Mouse (Mus musculus) cerebellum, adult 11-12 months (tissue): ENCODE measurements at regions not wholly inside any gene's neighbourhood (a gene's known extent, or its start where the extent isn't known, plus 50 kb on each side); places are given as distances from the start of the nearest gene placed in this dataset.

Experiments
- DNase-seq: peaks from one replicate; pipeline ENCODE4 v3.0.0; 2022

GRCm38 (mm10) chr7:35948794-35949193, 146.0 kb upstream of the Zfp507 start:
- no peak for DNase-seq

- no peak for DNase-seq
These were observed 145.6 kb upstream of the Zfp507 start for GRCm38 (mm10) chr7:35948389-35948788.

- no peak for DNase-seq
These were observed 138.3 kb upstream of the Zfp507 start for GRCm38 (mm10) chr7:35941086-35941485.

- no peak for DNase-seq
These were observed 135.5 kb upstream of the Zfp507 start for GRCm38 (mm10) chr7:35938123-35938869.

- no peak for DNase-seq
These were observed 123.9 kb upstream of the Zfp507 start for GRCm38 (mm10) chr7:35926749-35927148.

GRCm38 (mm10) chr7:35922582-35922981, 119.8 kb upstream of the Zfp507 start:
- DNase-seq: no peak

- DNase-seq: no peak
These were observed 118.1 kb upstream of the Zfp507 start for GRCm38 (mm10) chr7:35920884-35921283.

GRCm38 (mm10) chr7:35920194-35920609, 117.4 kb upstream of the Zfp507 start:
- no peak for DNase-seq

GRCm38 (mm10) chr7:35910109-35910706, 107.4 kb upstream of the Zfp507 start:
- no peak for DNase-seq

GRCm38 (mm10) chr7:35901942-35902381, 99.2 kb upstream of the Zfp507 start:
- peak; percentile 46 for DNase-seq

- DNase-seq: no peak
These were observed 96.1 kb upstream of the Zfp507 start for GRCm38 (mm10) chr7:35898701-35899445.

- DNase-seq: no peak
These were observed 90.5 kb upstream of the Zfp507 start for GRCm38 (mm10) chr7:35893292-35893691.

GRCm38 (mm10) chr7:35886051-35886450, 83.2 kb upstream of the Zfp507 start:
- DNase-seq: no peak

- peak; percentile 22 for DNase-seq
These were observed 77.0 kb upstream of the Zfp507 start for GRCm38 (mm10) chr7:35879755-35880304.

GRCm38 (mm10) chr7:35878164-35878563, 75.4 kb upstream of the Zfp507 start:
- no peak for DNase-seq

- no peak for DNase-seq
These were observed 58.2 kb upstream of the Zfp507 start for GRCm38 (mm10) chr7:35861049-35861448.

- DNase-seq: no peak
These were observed 56.8 kb upstream of the Zfp507 start for GRCm38 (mm10) chr7:35859601-35860000.

GRCm38 (mm10) chr7:35857693-35858092, 54.9 kb upstream of the Zfp507 start:
- DNase-seq: no peak
